Mouse (Mus musculus): Measurements from ENCODE around the gene Shc2. TPM values are rescaled to one million over a fixed set of nuclear protein-coding genes. Genes with fewer than 3 reads are reported as not detected.
A peak's percentile ranks its signal among the peaks of the same experiment; 100 is the strongest.

Shc2 gene
- polyA plus RNA-seq, 1 experiment = 0.97 TPM

- peak; percentile 39 for DNase-seq
- Histone ChIP-seq H3K4me1 (ENCODE audit: control insufficient read depth, insufficient read depth, low read length) (peaks cover 8% of the 10 kb centered on the region), H3K4me3 (ENCODE audit: insufficient read depth, low read depth, low read length) (no peak overlapping the region), H3K27ac (ENCODE audit: insufficient read depth, low read depth, low read length) (no peak overlapping the region), H3K36me3 (ENCODE audit: control insufficient read depth, insufficient read depth, low read length) (no peaks in the 10 kb centered on the region), H3K27me3 (replicated peaks; ENCODE audit: control insufficient read depth, insufficient read depth, low read length) (no peaks in the 10 kb centered on the region)
- 40% methylated on average over 3 of the region's 3 CpGs for WGBS
- no peak for TF ChIP-seq POLR2A (IDR thresholded peaks at IDR 0.05; ENCODE audit: low read depth, low read length)
- TF ChIP-seq CTCF (conservative IDR thresholded peaks at IDR 0.05; ENCODE audit: insufficient read depth, insufficient read length, low read depth, low read length) = no peak; the same call in 1 of the 2 replicates
These were observed 34.4 kb upstream of the Shc2 start for GRCm38 (mm10) chr10:79672088-79672455.

DNA sequence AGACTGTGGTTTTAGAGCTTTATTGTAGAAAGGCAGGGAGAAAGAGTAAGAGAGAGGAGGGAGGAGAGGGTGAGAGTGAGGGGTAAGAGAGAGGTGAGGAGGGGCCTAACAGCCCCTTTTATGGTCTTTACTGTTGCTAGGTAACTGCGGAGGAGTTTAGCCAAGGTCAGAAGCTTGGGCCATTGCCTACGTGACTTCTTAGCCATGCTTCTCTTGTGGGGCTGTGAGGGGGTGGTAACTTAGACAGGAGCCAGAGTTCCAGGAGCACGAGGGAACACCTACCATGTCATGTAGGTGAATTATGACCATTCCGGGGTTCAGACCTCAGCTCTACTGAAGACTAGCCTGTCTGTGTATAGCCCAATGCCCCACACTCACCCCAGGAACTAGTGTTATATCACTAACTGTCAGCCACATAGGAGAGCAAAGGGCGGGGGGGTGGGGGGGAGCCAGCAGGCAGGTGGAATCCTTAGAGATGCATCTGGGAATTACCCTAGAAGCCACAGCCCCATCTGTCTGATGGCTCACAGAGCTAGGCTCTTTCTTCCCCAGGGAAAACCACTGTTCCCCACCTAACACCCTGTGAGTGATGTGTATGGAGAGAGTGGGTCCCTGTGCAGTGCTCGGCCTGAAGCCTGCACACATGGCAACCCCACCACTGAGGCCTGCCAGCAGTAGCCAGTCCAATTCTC lies 33.8 kb upstream of the Shc2 start:
- no peak overlapping the region for H3K4me3 ChIP-seq (ENCODE audit: insufficient read depth, low read depth, low read length)
- H3K36me3 ChIP-seq (ENCODE audit: control insufficient read depth, insufficient read depth, low read length) = no peaks in the 10 kb centered on the region
- no peak for DNase-seq
- no peaks in the 10 kb centered on the region for H3K27me3 ChIP-seq (replicated peaks; ENCODE audit: control insufficient read depth, insufficient read depth, low read length)
- no peak for TF ChIP-seq CTCF (conservative IDR thresholded peaks at IDR 0.05; ENCODE audit: insufficient read depth, insufficient read length, low read depth, low read length)
- no peak for TF ChIP-seq POLR2A (IDR thresholded peaks at IDR 0.05; ENCODE audit: low read depth, low read length)
- peaks cover 8% of the 10 kb centered on the region for H3K4me1 ChIP-seq (ENCODE audit: control insufficient read depth, insufficient read depth, low read length)
- no peak overlapping the region for H3K27ac ChIP-seq (ENCODE audit: insufficient read depth, low read depth, low read length)
- WGBS = 45% methylated on average over 6 of the region's 6 CpGs

DNA sequence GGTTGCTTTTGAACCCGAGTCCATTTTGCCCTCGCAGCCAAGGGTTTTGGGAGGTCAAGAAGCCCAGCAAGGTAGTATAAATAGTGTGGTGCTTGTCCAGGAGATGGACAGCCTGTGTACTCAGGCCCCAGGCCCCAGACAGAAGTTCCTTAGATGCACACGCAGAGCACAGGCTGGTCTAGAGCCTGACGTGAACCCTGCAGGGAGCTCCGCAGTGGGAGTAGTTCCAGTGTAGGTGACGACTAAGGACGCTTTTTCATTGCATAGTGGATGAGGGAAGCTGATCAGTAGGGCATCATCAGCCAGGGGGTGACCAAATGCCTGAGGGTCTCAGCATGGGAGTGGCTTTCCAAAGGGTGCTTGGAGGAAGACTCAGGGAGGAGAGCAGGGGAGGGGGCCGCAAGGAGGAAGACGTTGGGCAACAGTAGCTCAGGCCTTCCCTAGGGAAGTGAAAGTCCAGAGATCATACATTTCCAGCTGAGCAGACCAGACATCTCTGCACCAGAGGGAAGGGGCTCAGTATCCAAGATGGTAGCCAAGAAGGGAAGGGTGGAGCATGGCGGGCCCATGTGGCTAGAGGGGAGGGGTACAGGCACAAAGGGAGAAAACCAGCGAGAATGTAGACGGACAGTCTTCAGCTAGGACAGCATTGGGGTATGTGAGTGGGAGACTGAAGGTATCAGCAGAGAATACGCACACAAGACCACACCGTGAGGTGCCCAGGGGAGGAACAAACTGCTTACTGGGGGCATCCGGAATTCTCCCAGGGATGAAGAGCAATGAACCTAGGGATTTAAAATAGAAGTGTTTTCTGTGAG lies 32.6 kb upstream of the Shc2 start:
- Histone ChIP-seq H3K4me3 (ENCODE audit: insufficient read depth, low read depth, low read length) (peak overlapping the region; percentile 89), H3K27me3 (replicated peaks; ENCODE audit: control insufficient read depth, insufficient read depth, low read length) (no peaks in the 10 kb centered on the region), H3K36me3 (ENCODE audit: control insufficient read depth, insufficient read depth, low read length) (no peaks in the 10 kb centered on the region), H3K4me1 (ENCODE audit: control insufficient read depth, insufficient read depth, low read length) (peaks cover 8% of the 10 kb centered on the region), H3K27ac (ENCODE audit: insufficient read depth, low read depth, low read length) (no peak overlapping the region)
- no peak for DNase-seq
- TF ChIP-seq POLR2A (IDR thresholded peaks at IDR 0.05; ENCODE audit: low read depth, low read length) (no peak), CTCF (conservative IDR thresholded peaks at IDR 0.05; ENCODE audit: insufficient read depth, insufficient read length, low read depth, low read length) (no peak)
- 25% methylated on average over 15 of the region's 15 CpGs for WGBS

GRCm38 (mm10) chr10:79669576-79670057 lies 31.9 kb upstream of the Shc2 start:
- peak overlapping the region; percentile 97 for H3K27ac ChIP-seq (ENCODE audit: insufficient read depth, low read depth, low read length)
- no peaks in the 10 kb centered on the region for H3K27me3 ChIP-seq (replicated peaks; ENCODE audit: control insufficient read depth, insufficient read depth, low read length)
- peaks cover 8% of the 10 kb centered on the region for H3K4me1 ChIP-seq (ENCODE audit: control insufficient read depth, insufficient read depth, low read length)
- peak; percentile 74 for DNase-seq
- no peaks in the 10 kb centered on the region for H3K36me3 ChIP-seq (ENCODE audit: control insufficient read depth, insufficient read depth, low read length)
- TF ChIP-seq POLR2A (IDR thresholded peaks at IDR 0.05; ENCODE audit: low read depth, low read length) = no peak
- TF ChIP-seq CTCF (conservative IDR thresholded peaks at IDR 0.05; ENCODE audit: insufficient read depth, insufficient read length, low read depth, low read length) = no peak
- H3K4me3 ChIP-seq (ENCODE audit: insufficient read depth, low read depth, low read length) = peak overlapping the region; percentile 89
- WGBS = under 1% methylated on average over 47 of the region's 47 CpGs

DNA sequence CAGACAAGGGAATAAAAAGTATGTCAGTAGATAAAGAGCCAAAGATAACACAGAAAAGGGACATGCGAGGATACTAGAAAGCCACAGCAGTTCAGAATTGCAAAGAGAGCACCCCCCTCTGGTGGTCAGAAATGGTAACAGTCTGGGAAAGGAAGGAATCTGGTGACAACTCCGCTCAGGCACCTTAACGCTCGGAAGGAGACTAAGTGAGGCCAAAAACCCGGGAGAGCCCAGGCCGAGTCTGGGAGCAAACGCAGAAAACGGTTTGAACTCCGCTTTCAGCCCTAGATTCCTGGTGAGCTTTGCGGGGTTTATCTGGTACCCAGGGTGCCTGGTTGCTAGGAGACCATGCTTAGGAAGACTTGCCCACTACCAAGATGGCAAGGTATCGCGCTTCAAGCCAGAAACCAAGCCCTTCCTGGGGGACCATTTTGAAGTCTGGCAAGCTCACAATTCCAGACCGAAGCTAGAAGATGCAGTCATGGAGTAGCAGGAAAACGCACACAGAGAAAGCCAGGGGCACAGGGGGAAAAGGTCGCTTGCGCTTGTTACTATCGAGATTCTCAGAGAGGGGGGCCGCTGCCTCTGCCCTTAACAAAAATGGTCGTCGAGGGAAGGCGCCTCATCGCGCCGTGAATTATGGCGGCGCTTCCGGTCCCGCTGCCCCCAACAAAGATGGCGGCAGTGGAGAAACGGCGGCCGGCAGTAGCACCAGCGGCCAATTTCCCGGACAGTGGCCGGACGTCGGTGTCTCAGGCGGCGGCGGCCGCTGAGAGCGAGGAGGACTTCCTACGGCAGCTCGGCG lies 31.3 kb upstream of the Shc2 start, which contains the start of gene Tpgs1:
Tpgs1 (plus strand) TSS at position 599 of the 805 bp plus-strand sequence.
- no peaks in the 10 kb centered on the region for H3K36me3 ChIP-seq (ENCODE audit: control insufficient read depth, insufficient read depth, low read length)

DNA sequence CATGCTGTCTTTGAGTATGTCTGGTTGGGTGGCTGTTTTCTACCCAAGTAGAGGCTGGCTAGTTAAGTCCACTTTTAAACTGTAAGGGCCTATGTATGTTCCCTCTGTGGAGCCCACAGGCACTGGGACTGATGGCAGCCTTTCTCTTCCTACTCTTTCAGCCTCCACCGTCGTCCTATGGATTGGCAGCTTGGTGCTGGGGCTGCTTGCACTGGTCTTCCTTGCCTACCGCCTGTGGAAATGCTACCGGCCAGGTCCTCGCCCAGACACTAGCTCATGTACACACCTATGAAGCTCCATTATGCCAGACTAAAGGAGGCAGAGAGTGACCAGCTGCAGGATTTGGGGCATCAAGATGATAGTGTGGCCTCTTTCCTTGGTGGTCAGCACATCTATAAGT lies 30.4 kb upstream of the Shc2 start:
- Histone ChIP-seq H3K36me3 (ENCODE audit: control insufficient read depth, insufficient read depth, low read length) (no peaks in the 10 kb centered on the region), H3K4me1 (ENCODE audit: control insufficient read depth, insufficient read depth, low read length) (peaks cover 8% of the 10 kb centered on the region), H3K27ac (ENCODE audit: insufficient read depth, low read depth, low read length) (no peak overlapping the region), H3K4me3 (ENCODE audit: insufficient read depth, low read depth, low read length) (no peak overlapping the region), H3K27me3 (replicated peaks; ENCODE audit: control insufficient read depth, insufficient read depth, low read length) (no peaks in the 10 kb centered on the region)
- TF ChIP-seq POLR2A (IDR thresholded peaks at IDR 0.05; ENCODE audit: low read depth, low read length) (no peak), CTCF (conservative IDR thresholded peaks at IDR 0.05; ENCODE audit: insufficient read depth, insufficient read length, low read depth, low read length) (no peak)
- no peak for DNase-seq
- WGBS = 82% methylated on average over 5 of the region's 5 CpGs

More for the DNA sequence above, 31.3 kb upstream of the Shc2 start, which contains the start of gene Tpgs1:
- no peaks in the 10 kb centered on the region for H3K27me3 ChIP-seq (replicated peaks; ENCODE audit: control insufficient read depth, insufficient read depth, low read length)
- peak; percentile 68 for TF ChIP-seq CTCF (conservative IDR thresholded peaks at IDR 0.05; ENCODE audit: insufficient read depth, insufficient read length, low read depth, low read length)
- TF ChIP-seq POLR2A (IDR thresholded peaks at IDR 0.05; ENCODE audit: low read depth, low read length) = no peak
- peak within 1 kb of the TSS; percentile 97 for H3K27ac ChIP-seq (ENCODE audit: insufficient read depth, low read depth, low read length)
- peak; percentile 96 for DNase-seq
- peak within 1 kb of the TSS; percentile 89 for H3K4me3 ChIP-seq (ENCODE audit: insufficient read depth, low read depth, low read length)
- WGBS = under 1% methylated on average over 44 of the region's 45 CpGs
- peaks cover 8% of the 10 kb centered on the region for H3K4me1 ChIP-seq (ENCODE audit: control insufficient read depth, insufficient read depth, low read length)
